Mouse (Mus musculus): ENCODE results near the gene Cald1.

The Cald1 gene

GRCm38 (mm10) chr6:34613122-34613521, 14.8 kb downstream of the Cald1 start:
- no peak for DNase-seq (ENCODE audit: low read depth, low spot score)

GRCm38 (mm10) chr6:34615419-34615818, 17.1 kb downstream of the Cald1 start:
- DNase-seq (ENCODE audit: low read depth, low spot score): no peak

GRCm38 (mm10) chr6:34619494-34619893, 21.2 kb downstream of the Cald1 start:
- DNase-seq (ENCODE audit: low read depth, low spot score): no peak

GRCm38 (mm10) chr6:34620242-34620641, 21.9 kb downstream of the Cald1 start:
- DNase-seq (ENCODE audit: low read depth, low spot score): no peak

- DNase-seq (ENCODE audit: low read depth, low spot score): no peak
Measured at GRCm38 (mm10) chr6:34622865-34623264, 24.6 kb downstream of the Cald1 start.

GRCm38 (mm10) chr6:34623290-34623689, 25.0 kb downstream of the Cald1 start:
- DNase-seq (ENCODE audit: low read depth, low spot score): no peak

GRCm38 (mm10) chr6:34624536-34624935, 26.2 kb downstream of the Cald1 start:
- DNase-seq (ENCODE audit: low read depth, low spot score): no peak

GRCm38 (mm10) chr6:34626586-34627245, 28.4 kb downstream of the Cald1 start:
- no peak for DNase-seq (ENCODE audit: low read depth, low spot score)

- no peak for DNase-seq (ENCODE audit: low read depth, low spot score)
Measured at GRCm38 (mm10) chr6:34628131-34628530, 29.8 kb downstream of the Cald1 start.

GRCm38 (mm10) chr6:34633776-34634175, 35.5 kb downstream of the Cald1 start:
- DNase-seq (ENCODE audit: low read depth, low spot score): no peak

- no peak for DNase-seq (ENCODE audit: low read depth, low spot score)
Measured at GRCm38 (mm10) chr6:34637588-34638438, 39.5 kb downstream of the Cald1 start.

- no peak for DNase-seq (ENCODE audit: low read depth, low spot score)
Measured at GRCm38 (mm10) chr6:34638667-34639066, 40.4 kb downstream of the Cald1 start.

GRCm38 (mm10) chr6:34640226-34640625, 41.9 kb downstream of the Cald1 start:
- DNase-seq (ENCODE audit: low read depth, low spot score): no peak

GRCm38 (mm10) chr6:34641081-34641480, 42.8 kb downstream of the Cald1 start:
- no peak for DNase-seq (ENCODE audit: low read depth, low spot score)

GRCm38 (mm10) chr6:34642075-34642547, 43.8 kb downstream of the Cald1 start:
- no peak for DNase-seq (ENCODE audit: low read depth, low spot score)

GRCm38 (mm10) chr6:34648017-34648787, 49.9 kb downstream of the Cald1 start:
- no peak for DNase-seq (ENCODE audit: low read depth, low spot score)

GRCm38 (mm10) chr6:34651298-34651697, 53.0 kb downstream of the Cald1 start:
- DNase-seq (ENCODE audit: low read depth, low spot score): no peak

GRCm38 (mm10) chr6:34655719-34656118, 57.4 kb downstream of the Cald1 start:
- no peak for DNase-seq (ENCODE audit: low read depth, low spot score)

GRCm38 (mm10) chr6:34658791-34659190, 60.5 kb downstream of the Cald1 start:
- no peak for DNase-seq (ENCODE audit: low read depth, low spot score)

GRCm38 (mm10) chr6:34660724-34661123, 62.4 kb downstream of the Cald1 start:
- DNase-seq (ENCODE audit: low read depth, low spot score): no peak

- DNase-seq (ENCODE audit: low read depth, low spot score): no peak
Measured at GRCm38 (mm10) chr6:34662626-34663025, 64.3 kb downstream of the Cald1 start.

- no peak for DNase-seq (ENCODE audit: low read depth, low spot score)
Measured at GRCm38 (mm10) chr6:34664291-34664690, 66.0 kb downstream of the Cald1 start.

Data from c-Kit-negative CD71-positive TER-119-positive erythroid progenitor cells, embryonic 14.5 days (primary cell).